Mouse (Mus musculus): ENCODE results near the gene Prkcz.

DNA sequence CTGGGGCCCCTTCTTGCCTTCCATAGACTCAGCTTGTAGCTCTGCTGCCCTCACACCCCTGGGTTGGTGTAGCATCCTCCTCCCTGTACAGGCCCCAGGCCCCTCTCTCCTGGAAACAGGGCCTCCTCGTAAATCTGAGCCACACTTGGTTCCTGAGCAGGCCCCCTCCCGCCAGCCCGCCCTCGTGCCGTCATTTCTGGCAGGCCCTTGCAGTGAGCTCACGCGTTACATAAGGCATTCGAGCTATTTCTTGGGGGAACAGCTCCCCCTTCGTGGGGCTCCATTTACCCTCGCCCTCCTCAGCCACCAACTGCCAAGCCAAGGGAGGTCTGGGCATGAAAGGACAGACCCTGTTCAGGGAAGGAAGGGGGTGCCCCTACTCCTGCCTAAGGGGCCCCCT is 127.3 kb downstream of the Prkcz start:
- TF ChIP-seq CTCF (IDR thresholded peaks at IDR 0.05; ENCODE audit: insufficient read depth, low read length) (no peak), POLR2A (IDR thresholded peaks at IDR 0.05; ENCODE audit: borderline replicate concordance, extremely low read depth, low read depth, low read length) (no peak)
